Mouse (Mus musculus): ENCODE measurements around the gene Mkrn2os. TPM values are rescaled to one million over a fixed set of nuclear protein-coding genes. Genes with fewer than 3 reads are reported as not detected.

The Mkrn2os gene
- total and polyA plus RNA-seq, 3 experiments, result not detected

DNA sequence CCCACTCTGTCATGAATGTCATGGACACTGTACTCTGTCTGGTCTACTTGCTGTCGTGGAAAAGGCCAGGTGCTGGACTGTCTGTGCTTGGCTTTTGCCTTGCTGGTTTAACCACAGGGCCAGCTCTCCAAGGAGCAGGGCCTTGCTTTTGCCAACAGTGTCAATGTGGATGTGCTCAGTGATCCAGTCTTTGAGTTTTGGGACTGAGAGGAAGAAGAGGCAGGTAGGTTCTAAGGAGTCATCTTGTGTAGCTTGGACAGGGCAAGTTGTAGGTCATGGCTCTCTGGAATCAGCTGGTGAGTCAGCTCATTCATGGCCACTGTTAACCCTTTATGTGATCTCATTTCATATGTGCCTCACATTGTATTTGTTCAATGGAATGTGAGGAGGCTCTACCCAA is 14.1 kb upstream of the Mkrn2os start:
- peaks cover 75% of the 10 kb centered on the region for H3K36me3 ChIP-seq (replicated peaks)
- ATAC-seq (ENCODE audit: extremely low read depth, insufficient number of reproducible peaks, low FRiP score, poor library complexity, severe bottlenecking) (no peak), DNase-seq (ENCODE audit: low spot score) (no peak)
- TF ChIP-seq GATA1 (IDR thresholded peaks at IDR 0.05; ENCODE audit: borderline replicate concordance, low read length) (no peak), TAL1 (conservative IDR thresholded peaks at IDR 0.05; ENCODE audit: low read depth, low read length) (no peak), CTCF (IDR thresholded peaks at IDR 0.05; ENCODE audit: low read depth, low read length) (no peak), GATA2 (IDR thresholded peaks at IDR 0.05; ENCODE audit: borderline replicate concordance, low read depth, low read length) (no peak), POLR2AphosphoS5 (IDR thresholded peaks at IDR 0.05; ENCODE audit: insufficient replicate concordance, low read depth, low read length) (no peak)
- no peaks in the 10 kb centered on the region for H3K9me3 ChIP-seq (replicated peaks)
- no peaks in the 10 kb centered on the region for H3K27me3 ChIP-seq (ENCODE audit: insufficient read depth, low read length)
- no peak overlapping the region for H3K4me3 ChIP-seq (ENCODE audit: low read depth, low read length)
- peaks cover 21% of the 10 kb centered on the region for H3K4me1 ChIP-seq (ENCODE audit: insufficient read depth, low read depth, low read length)

DNA sequence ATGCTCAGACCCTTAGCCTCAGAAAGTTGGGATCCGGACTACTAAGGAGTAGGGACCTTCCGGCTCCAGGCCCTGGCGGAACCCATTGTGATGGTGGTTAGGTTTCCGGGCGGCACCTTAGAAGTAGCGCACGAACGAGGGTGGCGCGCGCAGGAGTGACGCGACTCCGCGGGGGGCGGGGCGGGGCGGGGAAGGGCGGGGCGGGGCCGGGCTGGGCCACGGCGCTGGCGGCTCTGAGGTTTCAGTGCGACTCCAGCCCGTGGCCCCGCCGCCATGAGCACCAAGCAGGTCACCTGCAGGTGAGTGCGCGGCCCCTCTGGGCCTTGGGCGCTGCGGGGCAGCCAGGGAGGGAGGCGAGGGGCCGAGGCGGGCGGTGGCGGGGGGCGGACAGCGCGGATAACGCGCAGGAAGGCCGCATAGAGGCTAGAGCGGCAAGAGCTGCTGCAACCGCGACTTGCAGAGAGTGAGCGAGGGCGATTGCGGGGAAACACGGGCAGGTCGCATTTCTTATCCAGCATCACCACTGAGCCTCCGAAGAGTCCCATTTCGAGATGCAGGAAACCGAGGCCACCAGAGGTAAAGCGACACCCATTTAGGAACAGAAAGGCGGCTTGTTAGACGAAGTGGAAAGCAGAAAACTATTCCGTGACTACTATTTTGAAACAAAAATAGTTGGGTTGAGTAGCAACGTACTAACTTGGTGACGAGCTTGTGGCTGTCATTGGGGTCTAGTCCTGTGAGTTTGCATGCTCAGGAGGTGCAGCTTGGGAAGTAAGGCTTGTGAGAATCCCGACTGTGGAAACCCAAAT is 9.5 kb upstream of the Mkrn2os start, which contains the start of gene Mkrn2:
TSS of gene Mkrn2 (plus strand) at position 188 of the 809 bp plus-strand sequence.
- DNase-seq (ENCODE audit: low spot score) (peak; percentile 73), ATAC-seq (ENCODE audit: extremely low read depth, insufficient number of reproducible peaks, low FRiP score, poor library complexity, severe bottlenecking) (peak; percentile 83)
- H3K9me3 ChIP-seq (replicated peaks), result no peaks in the 10 kb centered on the region; the same call in 1 of the 2 replicates
- H3K27me3 ChIP-seq (ENCODE audit: insufficient read depth, low read length), result no peaks in the 10 kb centered on the region; the same call in 1 of the 2 replicates
- H3K4me3 ChIP-seq (ENCODE audit: low read depth, low read length), result peak within 1 kb of the TSS; percentile 92
- peaks cover 21% of the 10 kb centered on the region for H3K4me1 ChIP-seq (ENCODE audit: insufficient read depth, low read depth, low read length)
- TF ChIP-seq TAL1 (conservative IDR thresholded peaks at IDR 0.05; ENCODE audit: low read depth, low read length) (no peak), CTCF (IDR thresholded peaks at IDR 0.05; ENCODE audit: low read depth, low read length) (no peak), GATA1 (IDR thresholded peaks at IDR 0.05; ENCODE audit: borderline replicate concordance, low read length) (no peak), POLR2AphosphoS5 (IDR thresholded peaks at IDR 0.05; ENCODE audit: insufficient replicate concordance, low read depth, low read length) (no peak), GATA2 (IDR thresholded peaks at IDR 0.05; ENCODE audit: borderline replicate concordance, low read depth, low read length) (no peak)
- peaks cover 37% of the 10 kb centered on the region for H3K36me3 ChIP-seq (replicated peaks)

DNA sequence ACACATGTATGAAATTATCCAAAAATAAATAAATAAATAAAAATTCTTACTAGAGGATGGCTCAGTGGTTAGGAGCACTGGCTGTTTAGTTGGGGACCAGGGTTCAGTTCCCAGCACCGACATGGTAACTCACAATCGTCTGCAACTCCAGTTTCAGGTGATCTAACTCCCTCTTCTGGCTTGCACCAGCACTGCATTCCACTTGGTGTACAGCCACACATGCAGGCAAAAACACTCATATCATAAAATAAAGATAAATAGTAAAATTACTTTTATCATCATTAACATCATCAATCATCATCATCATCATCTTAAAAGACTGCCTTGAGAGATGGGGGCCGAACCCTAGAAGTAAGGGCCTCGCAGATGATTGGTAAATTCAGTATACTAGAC is 8.9 kb upstream of the Mkrn2os start:
- Histone ChIP-seq H3K36me3 (replicated peaks) (peaks cover 31% of the 10 kb centered on the region), H3K4me1 (ENCODE audit: insufficient read depth, low read depth, low read length) (peaks cover 18% of the 10 kb centered on the region), H3K4me3 (ENCODE audit: low read depth, low read length) (peak overlapping the region; percentile 92; the same call in 1 of the 2 replicates), H3K27me3 (ENCODE audit: insufficient read depth, low read length) (no peaks in the 10 kb centered on the region; the same call in 1 of the 2 replicates), H3K9me3 (replicated peaks) (no peaks in the 10 kb centered on the region; the same call in 1 of the 2 replicates)
- TF ChIP-seq CTCF (IDR thresholded peaks at IDR 0.05; ENCODE audit: low read depth, low read length) (no peak), GATA1 (IDR thresholded peaks at IDR 0.05; ENCODE audit: borderline replicate concordance, low read length) (no peak), GATA2 (IDR thresholded peaks at IDR 0.05; ENCODE audit: borderline replicate concordance, low read depth, low read length) (no peak), TAL1 (conservative IDR thresholded peaks at IDR 0.05; ENCODE audit: low read depth, low read length) (no peak), POLR2AphosphoS5 (IDR thresholded peaks at IDR 0.05; ENCODE audit: insufficient replicate concordance, low read depth, low read length) (no peak)
- no peak for DNase-seq (ENCODE audit: low spot score)
- ATAC-seq (ENCODE audit: extremely low read depth, insufficient number of reproducible peaks, low FRiP score, poor library complexity, severe bottlenecking), result no peak

DNA sequence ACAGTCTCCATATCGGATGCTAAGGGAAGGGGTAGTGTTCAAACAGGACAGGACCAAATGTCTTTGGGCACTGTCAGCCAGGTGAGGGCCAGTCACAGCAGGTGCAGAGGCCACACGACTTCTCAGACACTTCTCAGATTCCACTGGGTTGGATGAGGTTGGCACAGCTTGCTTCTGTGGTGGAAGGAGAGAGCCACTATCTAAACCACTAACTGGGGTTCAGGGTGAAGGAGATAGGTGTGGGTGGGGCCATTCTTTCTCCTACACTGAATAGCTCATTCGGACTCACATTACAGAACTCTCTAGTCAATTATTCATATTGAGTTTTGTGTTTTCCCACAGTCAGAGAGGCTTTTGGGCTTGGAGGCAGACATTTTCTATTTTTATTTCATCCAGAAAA is 3.3 kb upstream of the Mkrn2os start:
- ATAC-seq (ENCODE audit: extremely low read depth, insufficient number of reproducible peaks, low FRiP score, poor library complexity, severe bottlenecking) (no peak), DNase-seq (ENCODE audit: low spot score) (no peak)
- peaks cover 16% of the 10 kb centered on the region for H3K27me3 ChIP-seq (ENCODE audit: insufficient read depth, low read length)
- H3K36me3 ChIP-seq (replicated peaks), result no peaks in the 10 kb centered on the region
- H3K4me3 ChIP-seq (ENCODE audit: low read depth, low read length), result no peak overlapping the region
- peaks cover 6% of the 10 kb centered on the region; the same call in 1 of the 2 replicates for H3K4me1 ChIP-seq (ENCODE audit: insufficient read depth, low read depth, low read length)
- no peaks in the 10 kb centered on the region for H3K9me3 ChIP-seq (replicated peaks)
- no peak for TF ChIP-seq GATA2 (IDR thresholded peaks at IDR 0.05; ENCODE audit: borderline replicate concordance, low read depth, low read length)
- no peak for TF ChIP-seq TAL1 (conservative IDR thresholded peaks at IDR 0.05; ENCODE audit: low read depth, low read length)
- no peak for TF ChIP-seq CTCF (IDR thresholded peaks at IDR 0.05; ENCODE audit: low read depth, low read length)
- TF ChIP-seq GATA1 (IDR thresholded peaks at IDR 0.05; ENCODE audit: borderline replicate concordance, low read length), result no peak
- no peak for TF ChIP-seq POLR2AphosphoS5 (IDR thresholded peaks at IDR 0.05; ENCODE audit: insufficient replicate concordance, low read depth, low read length)

DNA sequence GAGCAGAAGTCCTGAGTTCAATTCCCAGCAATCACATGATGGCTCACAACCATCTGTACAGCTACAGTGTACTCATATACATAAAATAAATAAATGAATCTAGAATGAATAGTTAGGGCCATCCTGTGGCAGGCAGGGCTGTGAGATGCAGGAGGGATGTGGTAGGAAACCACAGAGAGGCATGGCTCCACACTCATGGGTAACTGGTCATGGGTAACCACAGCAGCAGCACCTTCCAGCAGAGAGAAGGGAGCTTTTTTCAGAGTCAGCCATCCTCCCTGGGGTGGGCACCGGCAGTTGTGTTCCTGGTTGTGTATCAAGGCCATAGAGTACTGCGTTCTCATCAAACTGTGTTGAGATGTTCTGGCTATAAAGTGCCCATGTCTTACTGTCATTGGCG is 2.1 kb upstream of the Mkrn2os start:
- peaks cover 20% of the 10 kb centered on the region for H3K27me3 ChIP-seq (ENCODE audit: insufficient read depth, low read length)
- H3K4me1 ChIP-seq (ENCODE audit: insufficient read depth, low read depth, low read length), result peaks cover 6% of the 10 kb centered on the region; the same call in 1 of the 2 replicates
- TF ChIP-seq GATA1 (IDR thresholded peaks at IDR 0.05; ENCODE audit: borderline replicate concordance, low read length) (no peak), GATA2 (IDR thresholded peaks at IDR 0.05; ENCODE audit: borderline replicate concordance, low read depth, low read length) (no peak), CTCF (IDR thresholded peaks at IDR 0.05; ENCODE audit: low read depth, low read length) (no peak), TAL1 (conservative IDR thresholded peaks at IDR 0.05; ENCODE audit: low read depth, low read length) (no peak), POLR2AphosphoS5 (IDR thresholded peaks at IDR 0.05; ENCODE audit: insufficient replicate concordance, low read depth, low read length) (no peak)
- ATAC-seq (ENCODE audit: extremely low read depth, insufficient number of reproducible peaks, low FRiP score, poor library complexity, severe bottlenecking), result no peak
- H3K36me3 ChIP-seq (replicated peaks), result no peaks in the 10 kb centered on the region
- DNase-seq (ENCODE audit: low spot score), result no peak
- H3K4me3 ChIP-seq (ENCODE audit: low read depth, low read length), result no peak overlapping the region
- H3K9me3 ChIP-seq (replicated peaks), result no peaks in the 10 kb centered on the region

DNA sequence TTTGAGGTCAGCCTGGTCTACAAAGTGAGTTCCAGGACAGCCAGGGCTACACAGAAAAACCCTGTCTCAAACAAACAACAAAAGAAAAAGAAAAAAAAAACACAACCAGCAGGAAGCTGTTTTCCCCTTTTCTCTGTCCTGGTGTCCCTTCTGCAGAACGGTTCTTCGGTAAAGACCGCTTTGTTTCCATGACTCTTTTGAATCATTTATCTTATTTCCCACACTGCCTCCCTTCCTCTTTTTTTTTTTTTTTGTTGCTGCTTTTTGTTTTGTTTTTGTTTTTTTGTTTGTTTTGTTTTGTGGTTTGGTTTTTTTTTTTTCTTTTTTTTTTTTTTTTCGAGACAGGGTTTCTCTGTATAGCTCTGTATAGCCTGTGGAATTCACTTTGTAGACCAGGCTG is 876 bp upstream of the Mkrn2os start:
- no peak overlapping the region for H3K4me3 ChIP-seq (ENCODE audit: low read depth, low read length)
- H3K27me3 ChIP-seq (ENCODE audit: insufficient read depth, low read length), result peaks cover 20% of the 10 kb centered on the region
- no peak for TF ChIP-seq CTCF (IDR thresholded peaks at IDR 0.05; ENCODE audit: low read depth, low read length)
- no peak for TF ChIP-seq POLR2AphosphoS5 (IDR thresholded peaks at IDR 0.05; ENCODE audit: insufficient replicate concordance, low read depth, low read length)
- TF ChIP-seq GATA1 (IDR thresholded peaks at IDR 0.05; ENCODE audit: borderline replicate concordance, low read length), result no peak
- TF ChIP-seq GATA2 (IDR thresholded peaks at IDR 0.05; ENCODE audit: borderline replicate concordance, low read depth, low read length), result no peak
- TF ChIP-seq TAL1 (conservative IDR thresholded peaks at IDR 0.05; ENCODE audit: low read depth, low read length), result no peak
- peaks cover 8% of the 10 kb centered on the region; the same call in 1 of the 2 replicates for H3K4me1 ChIP-seq (ENCODE audit: insufficient read depth, low read depth, low read length)
- ATAC-seq (ENCODE audit: extremely low read depth, insufficient number of reproducible peaks, low FRiP score, poor library complexity, severe bottlenecking) (no peak), DNase-seq (ENCODE audit: low spot score) (no peak)
- H3K9me3 ChIP-seq (replicated peaks), result no peaks in the 10 kb centered on the region
- no peaks in the 10 kb centered on the region for H3K36me3 ChIP-seq (replicated peaks)

Measured in G1E (cell line).